Mouse (Mus musculus) intestine, embryonic 16.5 days (tissue): ENCODE results near the gene Smr3a. TPM values are rescaled to one million over a fixed set of nuclear protein-coding genes. Genes with fewer than 3 reads are reported as not detected.

ENCODE experiments used
- ATAC-seq: fragments of 200-750 bp; cut with Nextera tagmentation; 2 replicates; pipeline ENCODE4 v1.8.0; 2017; ENCODE audit warnings: moderate TSS enrichment, moderate library complexity
- H3K27ac ChIP-seq: fragments of 300-500 bp; sonication (generic); 2 replicates; pipeline ENCODE4 v1.5.1; 2014; ENCODE audit warnings: mild to moderate bottlenecking, low read length
- H3K27me3 ChIP-seq: fragments of 300-500 bp; sonication (generic); replicated peaks from 2 replicates; pipeline ENCODE4 v1.6.1; 2014; ENCODE audit warnings: low read length, control low read depth, mixed read lengths; ENCODE audit not compliant: control insufficient read depth, insufficient read depth
- H3K36me3 ChIP-seq: fragments of 300-500 bp; sonication (generic); 2 replicates; pipeline ENCODE4 v1.6.1; 2014; ENCODE audit warnings: low read length, control low read depth; ENCODE audit not compliant: control insufficient read depth, insufficient read depth
- H3K4me1 ChIP-seq: fragments of 300-500 bp; sonication (generic); 2 replicates; pipeline ENCODE4 v1.6.1; 2014; ENCODE audit warnings: low read length, control low read depth, mixed read lengths; ENCODE audit not compliant: control insufficient read depth, insufficient read depth
- H3K4me2 ChIP-seq: fragments of 300-500 bp; sonication (generic); 2 replicates; pipeline ENCODE4 v1.6.1; 2014; ENCODE audit warnings: low read depth, low read length, control low read depth
- H3K4me3 ChIP-seq: fragments of 300-500 bp; sonication (generic); 2 replicates; pipeline ENCODE4 v1.5.1; 2014; ENCODE audit warnings: mild to moderate bottlenecking, low read length
- H3K9ac ChIP-seq: fragments of 300-500 bp; sonication (generic); 2 replicates; pipeline ENCODE4 v1.6.1; 2014; ENCODE audit warnings: low read depth, low read length
- H3K9me3 ChIP-seq: fragments of 300-500 bp; sonication (generic); 2 replicates; pipeline ENCODE4 v1.6.1; 2016; ENCODE audit warnings: low read length, control low read depth; ENCODE audit not compliant: control insufficient read depth
- WGBS: fragments of 180-500 bp; shearing (Covaris S2); extraction: QIAGEN DNeasy Blood & Tissue Kit; methylation state at CpG from one replicate; pipeline ENCODE4 v1.1.7; 2014; 5-methylcytosine and 5-hydroxymethylcytosine counted together
- polyA plus RNA-seq: library from polyadenylated mRNA; unstranded; fragments of >200 nt; fragmentation: Nextera tagmentation; extraction: Ambion mirVana; gene quantifications from 2 replicates; pipeline ENCODE4 v1.2.1, GENCODE M21; 2015

Smr3a gene
- polyA plus RNA-seq: not detected in 2 replicates

DNA sequence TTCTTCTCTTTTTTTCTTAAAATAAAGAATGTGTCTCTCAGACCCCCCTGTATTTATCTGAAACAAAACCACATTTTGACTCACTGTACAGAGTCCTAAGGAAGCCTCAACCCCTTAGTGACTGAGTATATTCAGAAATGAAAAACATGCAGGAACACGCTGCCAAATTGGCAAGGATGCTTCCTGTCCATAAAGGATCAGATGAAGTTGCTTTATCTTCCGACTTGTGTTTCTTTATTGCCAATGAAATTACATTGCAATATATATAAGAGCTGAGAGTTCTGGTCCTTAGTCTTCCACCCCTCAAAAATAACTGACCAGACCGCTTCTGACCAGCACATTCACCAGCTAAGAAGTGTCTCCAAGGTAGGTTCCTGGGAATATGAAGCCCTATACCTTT lies at the start of gene Smr3a:
TSS of gene Smr3a (plus strand) at position 301 of the 400 bp plus-strand sequence.
- no peak within 1 kb of the TSS for H3K27ac ChIP-seq
- H3K36me3 ChIP-seq: no peaks in the 10 kb centered on the region
- no peak for ATAC-seq
- H3K9me3 ChIP-seq: no peaks in the 10 kb centered on the region
- no peak within 1 kb of the TSS for H3K4me2 ChIP-seq
- no peaks in the 10 kb centered on the region for H3K4me1 ChIP-seq
- no peak within 1 kb of the TSS for H3K4me3 ChIP-seq
- H3K9ac ChIP-seq: no peak within 1 kb of the TSS
- H3K27me3 ChIP-seq: no peaks in the 10 kb centered on the region
- WGBS: 86% methylated on average over 3 of the region's 3 CpGs

- Histone ChIP-seq H3K4me3 (no peak within 1 kb of the TSS), H3K27ac (no peak within 1 kb of the TSS), H3K9ac (no peak within 1 kb of the TSS), H3K27me3 (no peaks in the 10 kb centered on the region), H3K4me2 (no peak within 1 kb of the TSS), H3K4me1 (no peaks in the 10 kb centered on the region), H3K36me3 (no peaks in the 10 kb centered on the region), H3K9me3 (no peaks in the 10 kb centered on the region)
- WGBS: 57% methylated on average over 2 of the region's 2 CpGs
- ATAC-seq: no peak
Measured at GRCm38 (mm10) chr5:87969201-87969600, 33.1 kb upstream of the Smr3a start, which contains the start of the genes 2310003L06Rik and Gm28434. Gene 2310003L06Rik (plus strand): TSS chr5:87969459. Gene Gm28434 (plus strand): TSS chr5:87969517.

DNA sequence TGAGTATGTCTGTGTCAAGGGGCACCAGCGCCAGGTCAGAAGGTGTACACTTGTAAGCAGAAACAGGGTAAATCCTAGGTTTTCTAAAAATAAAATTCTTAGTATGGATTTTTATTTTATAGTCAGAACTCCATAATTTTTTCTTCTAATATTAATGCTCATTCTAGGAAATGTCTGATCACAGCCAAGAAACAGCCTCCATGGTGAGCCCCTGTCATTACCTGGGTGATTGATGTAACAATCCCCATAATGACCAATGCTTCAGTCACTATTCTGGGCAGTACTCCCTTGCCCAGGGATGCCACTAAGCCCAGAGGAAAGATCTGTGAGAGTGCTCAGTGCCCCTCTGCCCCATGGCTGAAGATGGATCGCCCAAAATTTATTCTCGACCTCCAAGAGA lies 23.2 kb upstream of the Smr3a start, which contains the start of gene Cabs1:
TSS of gene Cabs1 (plus strand) at position 301 of the 400 bp plus-strand sequence.
- 89% methylated on average over 3 of the region's 3 CpGs for WGBS
- no peaks in the 10 kb centered on the region for H3K36me3 ChIP-seq
- H3K27ac ChIP-seq: no peak within 1 kb of the TSS
- H3K9ac ChIP-seq: no peak within 1 kb of the TSS
- H3K4me1 ChIP-seq: no peaks in the 10 kb centered on the region
- H3K4me3 ChIP-seq: no peak within 1 kb of the TSS
- no peak within 1 kb of the TSS for H3K4me2 ChIP-seq
- no peaks in the 10 kb centered on the region for H3K27me3 ChIP-seq
- no peaks in the 10 kb centered on the region for H3K9me3 ChIP-seq
- ATAC-seq: no peak

DNA sequence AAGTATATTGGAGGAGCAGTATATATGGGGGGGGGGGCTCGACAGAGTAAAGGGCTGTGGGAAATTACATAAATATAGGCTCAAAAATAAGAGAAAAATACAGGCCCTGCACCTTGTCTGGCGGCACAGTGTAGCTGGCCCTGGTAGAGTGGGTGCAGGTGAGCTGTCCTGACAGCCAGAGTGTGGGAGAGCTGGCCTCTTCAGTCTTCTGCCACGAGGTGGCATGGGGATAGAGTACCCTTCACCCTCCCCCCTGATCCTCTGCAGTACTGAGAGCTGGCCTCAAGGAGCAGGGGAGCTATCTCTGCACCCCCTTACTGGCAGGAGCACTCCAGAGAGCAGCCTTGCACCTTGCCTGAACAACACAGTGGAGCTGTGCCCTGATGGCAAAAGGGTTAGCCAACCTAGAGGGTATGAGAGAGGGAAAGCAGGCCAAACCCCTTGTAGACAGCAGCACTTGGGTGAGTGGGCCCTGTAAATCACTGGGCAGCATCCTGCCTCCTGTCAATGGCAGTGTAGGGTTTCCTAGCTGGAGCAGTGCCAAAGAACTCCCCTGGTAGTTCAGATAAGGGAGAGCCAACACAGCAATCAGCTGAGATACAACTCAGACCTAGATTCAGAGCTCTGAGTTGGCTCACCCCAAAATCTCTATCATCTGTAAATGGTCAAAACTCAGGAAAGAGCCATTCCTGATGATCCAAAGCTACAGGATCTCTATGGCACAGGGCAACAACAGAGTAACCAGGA lies 19.7 kb upstream of the Smr3a start:
- Histone ChIP-seq H3K4me2 (no peak overlapping the region), H3K27ac (no peak overlapping the region), H3K4me1 (no peaks in the 10 kb centered on the region), H3K36me3 (no peaks in the 10 kb centered on the region), H3K27me3 (no peaks in the 10 kb centered on the region), H3K9ac (no peak overlapping the region), H3K9me3 (no peaks in the 10 kb centered on the region), H3K4me3 (no peak overlapping the region)
- no peak for ATAC-seq
- WGBS: 59% methylated on average over 3 of the region's 3 CpGs

DNA sequence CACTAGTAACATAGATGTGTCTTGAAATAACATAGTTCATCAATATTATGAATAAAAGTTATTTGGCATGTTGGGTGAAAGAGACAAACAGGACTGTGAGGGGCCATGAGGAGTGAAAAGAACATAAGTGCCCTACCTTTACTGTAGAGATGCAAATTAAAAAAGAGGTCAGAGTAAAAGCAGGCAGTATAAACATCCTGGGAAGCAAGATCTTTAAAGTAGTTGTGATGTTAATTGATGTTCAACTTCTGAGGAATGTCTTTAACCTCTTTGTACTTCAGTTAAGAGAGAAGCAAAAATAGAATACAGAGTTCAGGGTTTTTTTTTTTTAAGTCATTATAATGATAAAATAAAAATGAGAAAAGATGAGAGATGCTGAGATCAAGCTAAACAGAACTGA lies 2.9 kb downstream of the Smr3a start:
- H3K27me3 ChIP-seq: no peaks in the 10 kb centered on the region
- no peaks in the 10 kb centered on the region for H3K4me1 ChIP-seq
- no peak overlapping the region for H3K4me3 ChIP-seq
- no peak overlapping the region for H3K9ac ChIP-seq
- H3K36me3 ChIP-seq: no peaks in the 10 kb centered on the region
- no peaks in the 10 kb centered on the region for H3K9me3 ChIP-seq
- H3K4me2 ChIP-seq: no peak overlapping the region
- ATAC-seq: no peak
- no peak overlapping the region for H3K27ac ChIP-seq

Other genes starting within 250 kb of the Smr3a start
- not detected in 2 replicates for gene Csn1s2a, start 228.0 kb upstream of the Smr3a start, polyA plus RNA-seq
- not detected in 2 replicates for gene Csn1s2b, start 194.5 kb upstream of the Smr3a start, polyA plus RNA-seq
- not detected in 2 replicates for gene Prr27, start 176.9 kb upstream of the Smr3a start, polyA plus RNA-seq
- gene Odam, start 117.5 kb upstream of the Smr3a start, polyA plus RNA-seq: not detected in 2 replicates
- gene Csn3, start 77.0 kb upstream of the Smr3a start, polyA plus RNA-seq: 0.22 TPM in 1 of 2 replicates, not detected in the other
- not detected in 2 replicates for gene 2310003L06Rik, start 33.1 kb upstream of the Smr3a start, polyA plus RNA-seq
- not detected in 2 replicates for gene Gm28434, start 33.0 kb upstream of the Smr3a start, polyA plus RNA-seq
- not detected in 2 replicates for gene Cabs1, start 23.1 kb upstream of the Smr3a start, polyA plus RNA-seq
- not detected in 2 replicates for gene Smr2, start 84.0 kb downstream of the Smr3a start, polyA plus RNA-seq
- gene Gm11116, start 109.0 kb downstream of the Smr3a start, polyA plus RNA-seq: not detected in 2 replicates
- not detected in 2 replicates for gene Gm11115, start 151.6 kb downstream of the Smr3a start, polyA plus RNA-seq